Mouse (Mus musculus): Measurements from ENCODE around the gene Lrrc56. TPM values are rescaled to one million over a fixed set of nuclear protein-coding genes. Genes with fewer than 3 reads are reported as not detected.

Gene Lrrc56
- total RNA-seq, 1 experiment from 2014 or later: 10.8 TPM

Small RNA genes within 50 kb of the gene (microRNA-seq; reads per million reads assigned to microRNA genes)
- gene Mir210: 187 to 355 reads per million in 2 experiments

Other genes starting within 250 kb of the Lrrc56 start
- gene Ifitm5, start 243.9 kb upstream of the Lrrc56 start, total RNA-seq (2021): 1.8 and 2.0 TPM in 2 replicates
- not detected in 2 replicates for gene Gm45717, start 238.2 kb upstream of the Lrrc56 start, total RNA-seq (2021)
- gene Ifitm2, start 238.2 kb upstream of the Lrrc56 start, total RNA-seq (2021): 418 and 471 TPM in 2 replicates
- gene Ifitm1, start 226.9 kb upstream of the Lrrc56 start, total RNA-seq (2021): 3.6 and 3.9 TPM in 2 replicates
- 103 and 109 TPM in 2 replicates for gene Ifitm3, start 183.4 kb upstream of the Lrrc56 start, total RNA-seq (2021)
- not detected in 2 replicates for gene Ifitm6, start 176.2 kb upstream of the Lrrc56 start, total RNA-seq (2021)
- not detected in 2 replicates for gene Gm17387, start 165.0 kb upstream of the Lrrc56 start, total RNA-seq (2021)
- 2.5 and 3.6 TPM in 2 replicates for gene B4galnt4, start 133.1 kb upstream of the Lrrc56 start, total RNA-seq (2021)
- 0.86 and 1.2 TPM in 2 replicates for gene Pkp3, start 115.9 kb upstream of the Lrrc56 start, total RNA-seq (2021)
- gene Sigirr, start 93.6 kb upstream of the Lrrc56 start, total RNA-seq (2021): 4.5 and 5.0 TPM in 2 replicates
- gene Ano9, start 76.4 kb upstream of the Lrrc56 start, total RNA-seq (2021): 0.33 TPM in 1 of 2 replicates, not detected in the other
- gene Ptdss2, start 71.8 kb upstream of the Lrrc56 start, total RNA-seq (2021): 29.1 and 48.2 TPM in 2 replicates
- 298 and 356 TPM in 2 replicates for gene Rnh1, start 21.3 kb upstream of the Lrrc56 start, total RNA-seq (2021)
- 64.8 and 88.0 TPM in 2 replicates for gene Hras, start 152 bp upstream of the Lrrc56 start, total RNA-seq (2021)
- 0.39 TPM in 1 of 2 replicates, not detected in the other for gene Lmntd2, start 19.9 kb downstream of the Lrrc56 start, total RNA-seq (2021)
- gene Rassf7, start 21.7 kb downstream of the Lrrc56 start, total RNA-seq (2021): 5.7 and 8.0 TPM in 2 replicates
- gene Phrf1, start 34.6 kb downstream of the Lrrc56 start, total RNA-seq (2021): 83.3 and 83.9 TPM in 2 replicates
- gene Irf7, start 72.3 kb downstream of the Lrrc56 start, total RNA-seq (2021): 7.8 and 10.4 TPM in 2 replicates
- gene Cdhr5, start 82.6 kb downstream of the Lrrc56 start, total RNA-seq (2021): 14.4 and 16.5 TPM in 2 replicates
- not detected in 2 replicates for gene Sct, start 85.0 kb downstream of the Lrrc56 start, total RNA-seq (2021)
- not detected in 2 replicates for gene Drd4, start 97.8 kb downstream of the Lrrc56 start, total RNA-seq (2021)
- 33.8 and 45.4 TPM in 2 replicates for gene Deaf1, start 133.5 kb downstream of the Lrrc56 start, total RNA-seq (2021)
- gene Tmem80, start 133.6 kb downstream of the Lrrc56 start, total RNA-seq (2021): 34.1 and 43.2 TPM in 2 replicates
- 1.6 and 2.6 TPM in 2 replicates for gene Eps8l2, start 144.7 kb downstream of the Lrrc56 start, total RNA-seq (2021)
- 629 and 681 TPM in 2 replicates for gene Taldo1, start 198.0 kb downstream of the Lrrc56 start, total RNA-seq (2021)
- gene Gatd1, start 220.0 kb downstream of the Lrrc56 start, total RNA-seq (2021): 35.6 and 58.9 TPM in 2 replicates
- gene Cend1, start 235.3 kb downstream of the Lrrc56 start, total RNA-seq (2021): 0.57 and 1.3 TPM in 2 replicates
- 95.6 and 102 TPM in 2 replicates for gene Slc25a22, start 243.7 kb downstream of the Lrrc56 start, total RNA-seq (2021)
- 3.0 and 3.3 TPM in 2 replicates for gene Pidd1, start 249.9 kb downstream of the Lrrc56 start, total RNA-seq (2021)

All from adrenal gland, postnatal 25 days (tissue).